Mouse (Mus musculus) lung, adult 2 months (tissue): ENCODE measurements around the gene Bcl2l11. TPM values are rescaled to one million over a fixed set of nuclear protein-coding genes. Genes with fewer than 3 reads are reported as not detected.
A peak's percentile ranks its signal among the peaks of the same experiment; 100 is the strongest.

Experiments
- DNase-seq: peaks from one replicate; pipeline ENCODE4 v3.0.0; 2022
- H3K4me1 ChIP-seq: fragments of 200-500 bp; 2 replicates; pipeline ENCODE4 v1.6.1; 2011; ENCODE audit warnings: low read length; ENCODE audit not compliant: control insufficient read depth, insufficient read depth
- H3K4me3 ChIP-seq: fragments of 200-500 bp; replicated peaks from 2 replicates; pipeline ENCODE3; 2011; ENCODE audit warnings: low read depth, mild to moderate bottlenecking, control low read depth, low read length; ENCODE audit errors: extremely low read depth
- CTCF ChIP-seq: fragments of 200-500 bp; IDR thresholded peaks from 2 replicates; pipeline ENCODE4 v1.5.1; 2011; ENCODE audit warnings: mild to moderate bottlenecking, low read length, control low read depth; ENCODE audit not compliant: insufficient read depth
- POLR2A ChIP-seq: fragments of 200-500 bp; IDR thresholded peaks from 2 replicates; pipeline ENCODE4 v1.6.1; 2011; ENCODE audit warnings: low read depth, mild to moderate bottlenecking, control low read depth, low read length, borderline replicate concordance; ENCODE audit errors: extremely low read depth
- WGBS: fragments of 180-500 bp; shearing (Covaris S2); methylation state at CpG from one replicate; pipeline ENCODE4 v1.1.7; 2018; 5-methylcytosine and 5-hydroxymethylcytosine counted together
- polyA plus RNA-seq: library from polyadenylated mRNA; depleted of rRNA; stranded (reverse); fragments of >200 nt; gene quantifications from 2 replicates; pipeline ENCODE4 v1.2.3, GENCODE M21; 2012; rRNA removed

Gene Bcl2l11
- 22.3 and 24.5 TPM in 2 replicates for polyA plus RNA-seq

GRCm38 (mm10) chr2:128125635-128126470, at the start of gene Bcl2l11:
Gene Bcl2l11, plus strand, starts transcription at chr2:128126038.
- peak within 1 kb of the TSS; percentile 94 for H3K4me3 ChIP-seq
- peaks cover 24% of the 10 kb centered on the region for H3K4me1 ChIP-seq
- DNase-seq: peak; percentile 96
- TF ChIP-seq CTCF: peak; percentile 10; the same call in 1 of the 2 replicates
- peak; percentile 97; the same call in 1 of the 2 replicates for TF ChIP-seq POLR2A
- WGBS: 1% methylated on average over 76 of the region's 76 CpGs

GRCm38 (mm10) chr2:128076936-128077335, 48.9 kb upstream of the Bcl2l11 start:
- Histone ChIP-seq H3K4me3 (no peak overlapping the region), H3K4me1 (no peaks in the 10 kb centered on the region)
- WGBS: 87% methylated on average over 4 of the region's 4 CpGs
- no peak for DNase-seq
- TF ChIP-seq CTCF (no peak), POLR2A (no peak)

GRCm38 (mm10) chr2:128078859-128079258, 47.0 kb upstream of the Bcl2l11 start:
- peak; percentile 44; the same call in 1 of the 2 replicates for TF ChIP-seq CTCF
- no peak for TF ChIP-seq POLR2A
- H3K4me1 ChIP-seq: no peaks in the 10 kb centered on the region
- no peak overlapping the region for H3K4me3 ChIP-seq
- WGBS: 42% methylated on average over 5 of the region's 5 CpGs
- no peak for DNase-seq

- no peak overlapping the region for H3K4me3 ChIP-seq
- H3K4me1 ChIP-seq: no peaks in the 10 kb centered on the region
- DNase-seq: no peak
- WGBS: 67% methylated on average over 6 of the region's 6 CpGs
- TF ChIP-seq CTCF (no peak), POLR2A (no peak)
Observed at GRCm38 (mm10) chr2:128079316-128079715, 46.5 kb upstream of the Bcl2l11 start.

- TF ChIP-seq CTCF: no peak
- TF ChIP-seq POLR2A: no peak
- DNase-seq: no peak
- Histone ChIP-seq H3K4me3 (no peak overlapping the region), H3K4me1 (no peaks in the 10 kb centered on the region)
- 18% methylated on average over 3 of the region's 3 CpGs for WGBS
Observed at GRCm38 (mm10) chr2:128083844-128084243, 42.0 kb upstream of the Bcl2l11 start.

GRCm38 (mm10) chr2:128084607-128085006, 41.2 kb upstream of the Bcl2l11 start:
- no peaks in the 10 kb centered on the region for H3K4me1 ChIP-seq
- 82% methylated on average over 5 of the region's 5 CpGs for WGBS
- no peak for DNase-seq
- H3K4me3 ChIP-seq: no peak overlapping the region
- TF ChIP-seq CTCF: no peak
- TF ChIP-seq POLR2A: no peak

- TF ChIP-seq POLR2A (no peak), CTCF (no peak)
- H3K4me1 ChIP-seq: no peaks in the 10 kb centered on the region
- DNase-seq: no peak
- 93% methylated on average over 1 of the region's 1 CpGs for WGBS
- H3K4me3 ChIP-seq: no peak overlapping the region
Observed at GRCm38 (mm10) chr2:128085481-128085880, 40.4 kb upstream of the Bcl2l11 start.

GRCm38 (mm10) chr2:128086301-128086886, 39.4 kb upstream of the Bcl2l11 start:
- DNase-seq: no peak
- WGBS: 46% methylated on average over 14 of the region's 14 CpGs
- no peak overlapping the region for H3K4me3 ChIP-seq

GRCm38 (mm10) chr2:128086996-128087526, 38.8 kb upstream of the Bcl2l11 start:
- WGBS: 55% methylated on average over 7 of the region's 7 CpGs
- no peak for DNase-seq
- TF ChIP-seq CTCF: no peak
- no peak for TF ChIP-seq POLR2A

More at GRCm38 (mm10) chr2:128086301-128086886, 39.4 kb upstream of the Bcl2l11 start:
- no peak for TF ChIP-seq CTCF
- TF ChIP-seq POLR2A: no peak
- H3K4me1 ChIP-seq: no peaks in the 10 kb centered on the region

More at GRCm38 (mm10) chr2:128086996-128087526, 38.8 kb upstream of the Bcl2l11 start:
- no peak overlapping the region for H3K4me3 ChIP-seq
- H3K4me1 ChIP-seq: no peaks in the 10 kb centered on the region
